Mouse (Mus musculus): ENCODE measurements around the gene Serinc4.

DNA sequence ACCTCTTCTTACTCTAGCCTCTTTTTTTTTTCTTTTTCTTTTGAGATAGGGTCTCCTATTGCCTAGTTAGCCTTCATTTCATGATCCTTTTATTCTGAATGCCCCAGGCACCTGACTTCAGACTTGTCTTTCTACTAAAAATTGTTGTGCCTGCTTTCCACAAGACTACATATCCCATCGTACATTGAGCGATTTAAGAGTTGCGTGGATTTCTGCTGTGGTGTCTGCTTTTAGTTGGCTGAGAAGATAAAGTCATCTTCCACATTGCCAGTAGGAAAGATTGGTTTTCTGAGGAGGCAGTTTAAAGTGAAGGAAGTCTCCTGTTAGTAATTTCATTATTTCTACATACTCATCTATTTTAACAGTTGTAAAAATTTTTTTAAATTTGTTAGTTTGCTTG lies 41.0 kb downstream of the Serinc4 start:
- TF ChIP-seq CTCF (IDR thresholded peaks at IDR 0.05; ENCODE audit: low read depth, low read length), result no peak
- TF ChIP-seq POLR2A (IDR thresholded peaks at IDR 0.05; ENCODE audit: borderline replicate concordance, low read depth, low read length), result no peak
